Mouse (Mus musculus) G1E (cell line): ENCODE measurements around the gene Col27a1. TPM values are rescaled to one million over a fixed set of nuclear protein-coding genes. Genes with fewer than 3 reads are reported as not detected.

Experiments used
- ATAC-seq: 2 replicates; pipeline ENCODE4 v1.8.0; 2016; ENCODE audit warnings: mild to moderate bottlenecking; ENCODE audit not compliant: insufficient number of reproducible peaks, poor library complexity, low FRiP score, severe bottlenecking; ENCODE audit errors: extremely low read depth
- DNase-seq: peaks from one replicate; pipeline ENCODE4 v3.0.0; 2012; ENCODE audit warnings: low spot score
- H3K27me3 ChIP-seq: 2 replicates; pipeline ENCODE4 v1.6.1; 2012; ENCODE audit warnings: mild to moderate bottlenecking, low read length, inconsistent platforms; ENCODE audit not compliant: insufficient read depth
- H3K36me3 ChIP-seq: replicated peaks from 2 replicates; pipeline ENCODE3; 2012; ENCODE audit warnings: mild to moderate bottlenecking, inconsistent platforms
- H3K4me1 ChIP-seq: 2 replicates; pipeline ENCODE4 v1.6.1; 2012; ENCODE audit warnings: low read depth, low read length, inconsistent platforms, mixed read lengths; ENCODE audit not compliant: insufficient read depth
- H3K4me3 ChIP-seq: 2 replicates; pipeline ENCODE4 v1.5.1; 2012; ENCODE audit warnings: low read depth, mild to moderate bottlenecking, inconsistent platforms, low read length, moderate library complexity, mixed read lengths
- H3K9me3 ChIP-seq: replicated peaks from 2 replicates; pipeline ENCODE4 v1.6.1; 2012; ENCODE audit warnings: inconsistent platforms
- CTCF ChIP-seq: IDR thresholded peaks from 2 replicates; pipeline ENCODE4 v1.5.1; 2012; ENCODE audit warnings: low read depth, low read length, inconsistent platforms, mixed read lengths
- GATA1 ChIP-seq: IDR thresholded peaks from 2 replicates; pipeline ENCODE4 v1.6.1; 2012; ENCODE audit warnings: borderline replicate concordance, low read length, inconsistent platforms, mixed read lengths
- GATA2 ChIP-seq: IDR thresholded peaks from 2 replicates; pipeline ENCODE4 v1.6.1; 2012; ENCODE audit warnings: low read depth, low read length, inconsistent platforms, borderline replicate concordance
- POLR2AphosphoS5 ChIP-seq: IDR thresholded peaks from 2 replicates; pipeline ENCODE4 v1.6.1; 2012; ENCODE audit warnings: low read depth, low read length, inconsistent platforms; ENCODE audit not compliant: insufficient replicate concordance
- TAL1 ChIP-seq: conservative IDR thresholded peaks from 2 replicates; pipeline ENCODE4 v1.6.1; 2012; ENCODE audit warnings: low read depth, low read length, inconsistent platforms, mixed read lengths
- polyA plus RNA-seq: library from polyadenylated mRNA; stranded (reverse); fragments of >175 nt; gene quantifications from 2 replicates; pipeline ENCODE4 v1.2.3, GENCODE M21; 2012
- total RNA-seq, 2 experiments: library from RNA; stranded (forward) in 1 of 2; stranded (reverse) in 1 of 2; fragments of 200-1000 nt in 1 of 2; fragments of >200 nt in 1 of 2; fragmentation: Nextera tagmentation in 1 of 2; gene quantifications; 2 replicates each; pipeline ENCODE4 v1.2.3; 2014 to 2017

Gene Col27a1
- total and polyA plus RNA-seq, 3 experiments = 0.16 TPM; not detected in 2

DNA sequence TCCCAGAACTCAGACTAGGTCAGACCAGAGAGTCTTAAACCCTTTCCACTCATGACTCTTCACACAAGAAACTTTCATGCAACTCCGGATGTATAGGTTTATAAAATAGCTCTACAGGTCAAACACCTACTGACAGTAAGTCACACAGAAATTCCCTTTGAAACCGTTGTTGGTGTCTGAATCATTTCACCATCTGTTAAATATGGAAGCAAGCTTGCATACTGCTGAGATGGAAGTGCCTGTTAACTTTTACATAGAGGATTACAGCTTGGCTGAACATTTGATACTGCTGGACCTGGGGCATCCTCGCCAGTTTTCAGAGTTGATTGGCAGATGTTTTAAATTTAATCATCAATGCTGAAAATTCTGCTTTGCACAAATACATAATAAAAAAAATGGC is 82.5 kb downstream of the Col27a1 start:
- no peaks in the 10 kb centered on the region for H3K4me1 ChIP-seq
- H3K36me3 ChIP-seq = no peaks in the 10 kb centered on the region
- TF ChIP-seq TAL1 (no peak), CTCF (no peak), POLR2AphosphoS5 (no peak), GATA2 (no peak), GATA1 (no peak)
- no peaks in the 10 kb centered on the region for H3K27me3 ChIP-seq
- ATAC-seq (no peak), DNase-seq (no peak)
- no peak overlapping the region for H3K4me3 ChIP-seq
- peaks cover 93% of the 10 kb centered on the region for H3K9me3 ChIP-seq

DNA sequence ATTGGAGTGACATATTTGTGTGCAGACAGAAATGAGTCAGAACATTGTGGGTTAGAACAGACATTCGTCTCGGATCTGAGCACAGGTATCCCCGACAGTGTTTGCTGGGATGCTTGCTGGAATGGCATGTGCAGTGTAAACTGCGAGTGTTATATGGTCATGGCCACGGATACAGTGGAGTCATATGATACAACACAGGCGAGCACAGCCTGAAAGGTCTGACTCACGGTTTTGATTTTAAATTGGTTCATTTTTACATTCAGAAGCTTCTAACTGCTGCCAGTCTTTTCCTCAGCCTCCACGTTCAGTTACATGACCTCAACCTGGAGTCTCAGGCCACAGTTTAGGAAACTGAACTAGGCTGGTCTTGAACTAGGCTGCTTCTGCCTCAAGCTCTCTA is 83.1 kb downstream of the Col27a1 start:
- H3K9me3 ChIP-seq = peaks cover 93% of the 10 kb centered on the region
- no peaks in the 10 kb centered on the region for H3K4me1 ChIP-seq
- H3K27me3 ChIP-seq = no peaks in the 10 kb centered on the region
- no peaks in the 10 kb centered on the region for H3K36me3 ChIP-seq
- DNase-seq = no peak
- no peak overlapping the region for H3K4me3 ChIP-seq
- TF ChIP-seq GATA1 (no peak), GATA2 (no peak), TAL1 (no peak), CTCF (no peak), POLR2AphosphoS5 (no peak)
- ATAC-seq = no peak

DNA sequence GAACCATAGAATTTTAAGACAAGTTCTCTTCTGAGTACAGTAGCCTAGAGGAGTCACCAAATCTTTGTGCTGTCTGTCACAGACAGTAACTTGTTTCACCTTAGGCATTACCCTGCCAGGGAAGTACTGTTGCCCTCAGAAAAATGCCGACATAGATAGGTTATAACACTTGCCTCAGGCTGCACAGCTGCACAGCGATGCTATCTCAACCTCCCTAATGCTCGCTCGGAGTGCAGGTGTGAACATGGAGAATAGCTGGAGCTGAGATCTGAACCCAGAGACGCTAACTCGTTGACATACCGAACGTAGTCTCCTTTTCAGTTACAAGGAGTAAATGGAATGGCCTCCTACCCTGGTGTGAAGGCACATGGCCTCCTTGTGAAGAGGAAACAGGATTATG is 84.4 kb downstream of the Col27a1 start:
- Histone ChIP-seq H3K9me3 (peaks cover 93% of the 10 kb centered on the region), H3K27me3 (no peaks in the 10 kb centered on the region), H3K4me3 (no peak overlapping the region), H3K4me1 (no peaks in the 10 kb centered on the region), H3K36me3 (no peaks in the 10 kb centered on the region)
- DNase-seq (no peak), ATAC-seq (no peak)
- TF ChIP-seq GATA1 = no peak
- TF ChIP-seq CTCF = no peak
- TF ChIP-seq GATA2 = no peak
- no peak for TF ChIP-seq POLR2AphosphoS5
- TF ChIP-seq TAL1 = no peak

DNA sequence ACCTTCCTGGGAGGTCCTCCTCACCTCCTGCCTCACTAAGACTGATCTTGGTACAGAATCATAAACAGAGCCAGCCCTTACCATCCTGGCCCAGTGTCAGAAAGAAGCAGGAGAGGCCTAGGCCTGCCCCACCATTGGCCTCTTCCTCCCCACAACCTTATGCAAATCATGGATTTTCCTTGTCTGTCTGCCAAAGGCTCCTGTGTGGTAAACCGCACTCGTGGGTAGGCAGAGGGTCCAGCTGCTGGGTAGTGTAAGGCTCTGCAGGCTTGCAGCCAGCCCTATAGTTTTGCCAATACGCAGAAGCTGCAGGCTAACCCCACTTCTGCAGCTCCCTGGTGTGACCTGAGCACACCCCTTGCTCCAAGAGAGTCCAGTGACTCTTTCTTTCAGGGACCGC is 88.8 kb downstream of the Col27a1 start:
- Histone ChIP-seq H3K9me3 (peaks cover 94% of the 10 kb centered on the region), H3K4me1 (no peaks in the 10 kb centered on the region), H3K27me3 (no peaks in the 10 kb centered on the region), H3K36me3 (no peaks in the 10 kb centered on the region), H3K4me3 (no peak overlapping the region)
- ATAC-seq = no peak
- TF ChIP-seq POLR2AphosphoS5 = no peak
- no peak for TF ChIP-seq GATA2
- TF ChIP-seq GATA1 = no peak
- no peak for TF ChIP-seq CTCF
- TF ChIP-seq TAL1 = no peak
- DNase-seq = no peak

DNA sequence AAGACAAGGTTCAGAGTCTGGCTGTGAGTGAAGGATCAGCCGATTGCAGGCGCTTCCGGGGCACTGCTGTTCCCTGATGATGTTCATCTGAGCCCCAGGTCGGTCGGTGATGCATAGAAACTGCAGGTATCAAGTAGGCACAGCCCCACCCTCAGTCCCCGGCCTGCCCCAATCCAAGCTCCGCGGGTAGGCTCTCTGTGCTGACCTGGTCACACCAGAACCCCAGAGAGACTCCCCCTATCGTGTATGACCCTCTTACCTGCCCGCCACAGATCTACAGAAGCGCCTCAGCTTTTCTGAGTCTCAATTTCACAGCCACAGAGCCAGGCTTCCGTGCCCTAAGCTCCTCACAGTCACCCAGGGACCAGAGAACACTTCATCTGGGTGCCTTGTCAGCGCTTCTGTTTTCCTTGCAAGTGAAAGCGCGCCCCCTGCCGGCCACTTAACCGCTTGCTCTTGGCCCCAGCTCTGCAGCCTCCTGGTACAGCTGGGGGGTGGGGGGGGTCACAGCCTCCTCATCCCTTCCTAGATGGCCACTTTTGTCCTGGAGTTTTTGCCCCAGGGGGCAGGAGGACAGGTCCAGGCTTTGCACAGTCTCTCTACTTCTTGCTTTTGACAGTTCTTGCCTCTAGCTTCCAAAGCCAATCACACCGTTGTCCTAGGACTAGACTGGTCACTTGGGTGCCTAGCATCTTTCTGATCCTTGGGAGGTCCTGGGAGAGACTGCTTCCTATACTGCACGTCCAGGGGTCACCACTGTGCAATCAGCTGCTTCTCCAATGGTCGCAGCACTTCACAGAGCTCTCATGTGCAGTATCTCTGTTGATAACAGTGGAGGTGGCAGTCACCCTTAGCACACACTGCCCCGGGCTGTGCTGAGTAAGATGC is 93.6 kb downstream of the Col27a1 start:
- ATAC-seq = no peak
- no peak for TF ChIP-seq CTCF
- no peak overlapping the region for H3K4me3 ChIP-seq
- no peak for DNase-seq
- H3K36me3 ChIP-seq = no peaks in the 10 kb centered on the region
- H3K27me3 ChIP-seq = no peaks in the 10 kb centered on the region
- H3K4me1 ChIP-seq = no peaks in the 10 kb centered on the region
- H3K9me3 ChIP-seq = peaks cover 93% of the 10 kb centered on the region

DNA sequence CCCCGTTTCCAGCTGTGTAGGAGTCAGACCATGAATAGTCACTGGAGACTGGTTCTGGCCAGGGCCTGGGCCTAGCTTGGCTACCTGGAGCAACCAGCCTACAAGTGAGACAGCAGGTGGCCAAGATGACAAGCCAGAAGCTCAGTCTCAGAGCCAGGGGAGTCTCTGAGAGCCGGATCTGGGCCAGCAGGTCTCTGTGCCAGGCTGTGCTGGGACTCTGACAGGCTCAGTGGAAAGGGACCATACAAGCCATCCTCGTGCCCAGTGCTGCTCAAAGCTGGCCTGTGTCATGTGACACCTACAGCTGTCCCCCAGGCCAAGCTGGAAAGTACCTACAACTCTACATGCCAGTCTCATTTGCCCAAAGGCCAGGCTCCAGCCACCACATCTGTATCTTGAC is 94.5 kb downstream of the Col27a1 start:
- peaks cover 92% of the 10 kb centered on the region for H3K9me3 ChIP-seq
- ATAC-seq (no peak), DNase-seq (no peak)
- no peaks in the 10 kb centered on the region for H3K4me1 ChIP-seq
- TF ChIP-seq TAL1 (no peak), GATA1 (no peak), GATA2 (no peak), CTCF (no peak), POLR2AphosphoS5 (no peak)
- H3K27me3 ChIP-seq = no peaks in the 10 kb centered on the region
- no peaks in the 10 kb centered on the region for H3K36me3 ChIP-seq
- no peak overlapping the region for H3K4me3 ChIP-seq
